Mouse (Mus musculus): ENCODE results near the gene Padi2. TPM values are rescaled to one million over a fixed set of nuclear protein-coding genes. Genes with fewer than 3 reads are reported as not detected.

Gene Padi2
- total and polyA plus RNA-seq, 2 experiments from 2014 or later: 3.3 to 7.1 TPM

DNA sequence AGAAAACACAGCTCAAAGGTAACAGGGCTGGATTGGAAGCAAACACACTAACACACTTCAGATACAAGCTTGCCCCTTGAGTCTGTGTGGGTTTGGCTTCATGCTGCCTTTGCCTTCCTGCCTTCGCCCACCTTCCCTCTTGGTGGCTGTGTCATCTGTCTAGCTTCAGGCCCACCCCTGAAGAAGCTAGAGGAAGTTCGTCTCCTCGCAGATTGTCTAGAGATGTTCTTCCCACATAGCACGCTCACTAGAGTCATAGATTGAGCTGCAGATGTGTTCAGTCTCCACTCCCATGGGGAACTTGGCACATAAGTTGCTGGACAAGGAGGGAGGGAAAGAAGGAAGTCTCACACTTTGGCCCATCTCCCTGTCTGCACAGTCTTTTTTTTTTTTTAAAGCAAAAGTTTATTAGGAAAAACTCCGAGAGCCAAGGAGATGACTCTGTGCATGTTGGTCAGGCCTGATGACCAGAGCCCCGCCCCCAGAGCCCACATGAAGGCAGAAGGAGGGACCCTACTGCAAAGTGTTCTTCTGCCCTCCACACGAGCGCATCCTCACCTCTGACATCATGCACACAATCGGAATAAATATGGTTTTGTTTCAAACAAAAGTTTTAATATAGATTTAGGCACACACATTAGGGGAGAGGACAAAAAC is 57.9 kb downstream of the Padi2 start:
- H3K9me3 ChIP-seq (ENCODE audit: low read length): no peaks in the 10 kb centered on the region
- H3K27ac ChIP-seq (ENCODE audit: low read depth, low read length): 0 out of 2 replicates have a peak overlapping the region, but pooled peaks have one; percentile 44
- H3K27me3 ChIP-seq (ENCODE audit: insufficient read depth, low read length): no peaks in the 10 kb centered on the region
- WGBS: 78% methylated on average over 9 of the region's 9 CpGs
- H3K9ac ChIP-seq (replicated peaks; ENCODE audit: low read length, poor library complexity, severe bottlenecking): no peak overlapping the region
- no peak overlapping the region for H3K4me3 ChIP-seq (ENCODE audit: low read depth, low read length)
- H3K36me3 ChIP-seq (ENCODE audit: insufficient read depth, low read length): peaks cover 16% of the 10 kb centered on the region
- ATAC-seq (ENCODE audit: low FRiP score) (no peak), DNase-seq (ENCODE audit: low spot score) (no peak)
- H3K4me2 ChIP-seq (ENCODE audit: low read depth, low read length, poor library complexity, severe bottlenecking): no peak overlapping the region
- H3K4me1 ChIP-seq (ENCODE audit: insufficient read depth, low read length): peaks cover 14% of the 10 kb centered on the region; the same call in 1 of the 2 replicates
- TF ChIP-seq CTCF (IDR thresholded peaks at IDR 0.05): no peak

DNA sequence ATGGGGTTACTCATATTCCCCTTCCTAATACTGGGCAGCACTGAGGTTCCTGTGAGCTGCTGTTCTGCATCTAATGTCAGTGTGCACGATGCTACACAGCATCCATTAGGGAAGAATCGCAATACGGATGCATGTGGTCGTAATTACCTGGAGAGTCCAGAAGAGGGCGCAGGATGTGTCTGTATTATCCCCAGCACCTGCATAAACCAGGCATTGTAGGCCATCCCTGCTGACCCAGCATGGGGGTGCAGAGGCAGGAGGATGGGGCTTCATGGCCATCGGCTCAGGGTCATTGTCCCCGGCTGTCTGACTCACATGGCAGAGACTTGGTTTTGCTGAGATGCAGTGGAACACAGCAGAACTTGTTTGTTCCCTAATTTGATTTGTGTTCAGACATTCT is 58.5 kb downstream of the Padi2 start:
- no peaks in the 10 kb centered on the region for H3K9me3 ChIP-seq (ENCODE audit: low read length)
- peak; percentile 93 for TF ChIP-seq CTCF (IDR thresholded peaks at IDR 0.05)
- no peak overlapping the region for H3K9ac ChIP-seq (replicated peaks; ENCODE audit: low read length, poor library complexity, severe bottlenecking)
- H3K4me1 ChIP-seq (ENCODE audit: insufficient read depth, low read length): peaks cover 14% of the 10 kb centered on the region; the same call in 1 of the 2 replicates
- H3K4me2 ChIP-seq (ENCODE audit: low read depth, low read length, poor library complexity, severe bottlenecking): no peak overlapping the region
- DNase-seq (ENCODE audit: low spot score) (peak; percentile 89), ATAC-seq (ENCODE audit: low FRiP score) (no peak)
- no peak overlapping the region for H3K4me3 ChIP-seq (ENCODE audit: low read depth, low read length)
- H3K27me3 ChIP-seq (ENCODE audit: insufficient read depth, low read length): no peaks in the 10 kb centered on the region
- WGBS: 4% methylated on average over 7 of the region's 7 CpGs
- H3K36me3 ChIP-seq (ENCODE audit: insufficient read depth, low read length): peaks cover 19% of the 10 kb centered on the region
- H3K27ac ChIP-seq (ENCODE audit: low read depth, low read length): 0 out of 2 replicates have a peak overlapping the region, but pooled peaks have one; percentile 44

- no peak overlapping the region for H3K4me2 ChIP-seq (ENCODE audit: low read depth, low read length, poor library complexity, severe bottlenecking)
- ATAC-seq (ENCODE audit: low FRiP score): no peak
- TF ChIP-seq CTCF (IDR thresholded peaks at IDR 0.05): no peak
Observed at GRCm38 (mm10) chr4:140967386-140968159, 61.4 kb downstream of the Padi2 start.

DNA sequence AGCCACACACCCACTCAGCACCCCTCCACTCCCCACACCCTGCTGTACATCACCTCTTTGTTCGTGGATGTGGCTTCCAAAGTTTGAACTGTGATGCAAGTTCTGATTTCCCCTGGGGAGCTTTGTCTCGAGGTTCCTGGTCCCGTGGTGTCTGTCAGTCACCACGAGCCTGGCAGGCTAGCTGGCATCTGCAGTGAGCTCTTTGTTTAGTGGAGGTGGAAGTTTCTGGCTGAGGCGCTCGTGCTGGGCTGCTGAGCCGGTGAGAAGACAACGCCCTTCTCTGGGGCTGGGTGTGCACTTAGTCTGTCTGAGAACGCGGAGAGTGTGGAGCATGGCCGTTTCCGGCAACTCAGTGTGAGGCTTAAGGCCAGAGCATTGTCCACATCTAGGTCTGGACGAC is 65.5 kb downstream of the Padi2 start:
- no peak overlapping the region for H3K9ac ChIP-seq (replicated peaks; ENCODE audit: low read length, poor library complexity, severe bottlenecking)
- no peaks in the 10 kb centered on the region for H3K27me3 ChIP-seq (ENCODE audit: insufficient read depth, low read length)
- 85% methylated on average over 13 of the region's 13 CpGs for WGBS
- peaks cover 71% of the 10 kb centered on the region for H3K36me3 ChIP-seq (ENCODE audit: insufficient read depth, low read length)
- no peaks in the 10 kb centered on the region for H3K9me3 ChIP-seq (ENCODE audit: low read length)
- TF ChIP-seq CTCF (IDR thresholded peaks at IDR 0.05): no peak
- no peaks in the 10 kb centered on the region for H3K4me1 ChIP-seq (ENCODE audit: insufficient read depth, low read length)
- no peak overlapping the region for H3K27ac ChIP-seq (ENCODE audit: low read depth, low read length)
- no peak overlapping the region for H3K4me2 ChIP-seq (ENCODE audit: low read depth, low read length, poor library complexity, severe bottlenecking)
- ATAC-seq (ENCODE audit: low FRiP score) (no peak), DNase-seq (ENCODE audit: low spot score) (no peak)
- H3K4me3 ChIP-seq (ENCODE audit: low read depth, low read length): no peak overlapping the region

More at GRCm38 (mm10) chr4:140967386-140968159, 61.4 kb downstream of the Padi2 start:
- no peaks in the 10 kb centered on the region for H3K27me3 ChIP-seq (ENCODE audit: insufficient read depth, low read length)
- peaks cover 8% of the 10 kb centered on the region; the same call in 1 of the 2 replicates for H3K4me1 ChIP-seq (ENCODE audit: insufficient read depth, low read length)
- no peaks in the 10 kb centered on the region for H3K9me3 ChIP-seq (ENCODE audit: low read length)
- H3K27ac ChIP-seq (ENCODE audit: low read depth, low read length): no peak overlapping the region
- no peak overlapping the region for H3K4me3 ChIP-seq (ENCODE audit: low read depth, low read length)
- no peak for DNase-seq (ENCODE audit: low spot score)
- H3K9ac ChIP-seq (replicated peaks; ENCODE audit: low read length, poor library complexity, severe bottlenecking): no peak overlapping the region
- 89% methylated on average over 11 of the region's 11 CpGs for WGBS
- H3K36me3 ChIP-seq (ENCODE audit: insufficient read depth, low read length): peaks cover 43% of the 10 kb centered on the region

GRCm38 (mm10) chr4:140974408-140974807 is 68.3 kb downstream of the Padi2 start:
- H3K36me3 ChIP-seq (ENCODE audit: insufficient read depth, low read length): peaks cover 78% of the 10 kb centered on the region
- no peak for ATAC-seq (ENCODE audit: low FRiP score)
- TF ChIP-seq CTCF (IDR thresholded peaks at IDR 0.05): no peak

DNA sequence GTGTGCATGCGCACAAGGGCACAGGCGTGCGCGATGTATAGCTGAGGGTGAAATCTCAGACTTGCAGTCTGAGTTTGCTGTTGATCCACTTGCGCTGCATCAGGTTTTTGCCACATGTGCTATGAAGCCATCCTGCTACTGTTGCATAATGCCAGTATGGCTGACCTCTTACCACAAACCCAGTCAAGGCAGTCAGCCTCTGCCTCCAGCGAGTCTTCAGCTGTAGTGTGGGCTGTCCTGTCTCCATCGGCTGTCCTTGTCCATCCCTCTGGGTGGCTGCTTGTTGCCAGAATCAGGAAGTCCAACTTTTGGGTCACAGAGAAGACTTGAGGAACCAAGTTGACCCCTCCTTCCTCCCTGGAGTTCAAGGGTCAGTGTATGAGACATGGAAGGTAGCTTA is 69.2 kb downstream of the Padi2 start:
- Histone ChIP-seq H3K27ac (ENCODE audit: low read depth, low read length) (no peak overlapping the region), H3K9me3 (ENCODE audit: low read length) (no peaks in the 10 kb centered on the region), H3K4me1 (ENCODE audit: insufficient read depth, low read length) (no peaks in the 10 kb centered on the region), H3K27me3 (ENCODE audit: insufficient read depth, low read length) (no peaks in the 10 kb centered on the region), H3K4me3 (ENCODE audit: low read depth, low read length) (no peak overlapping the region), H3K9ac (replicated peaks; ENCODE audit: low read length, poor library complexity, severe bottlenecking) (no peak overlapping the region), H3K36me3 (ENCODE audit: insufficient read depth, low read length) (peaks cover 76% of the 10 kb centered on the region), H3K4me2 (ENCODE audit: low read depth, low read length, poor library complexity, severe bottlenecking) (no peak overlapping the region)
- TF ChIP-seq CTCF (IDR thresholded peaks at IDR 0.05): no peak
- DNase-seq (ENCODE audit: low spot score): no peak
- 99% methylated on average over 7 of the region's 7 CpGs for WGBS
- no peak for ATAC-seq (ENCODE audit: low FRiP score)

More at GRCm38 (mm10) chr4:140974408-140974807, 68.3 kb downstream of the Padi2 start:
- DNase-seq (ENCODE audit: low spot score): no peak
- H3K27ac ChIP-seq (ENCODE audit: low read depth, low read length): no peak overlapping the region
- no peaks in the 10 kb centered on the region for H3K27me3 ChIP-seq (ENCODE audit: insufficient read depth, low read length)
- H3K9ac ChIP-seq (replicated peaks; ENCODE audit: low read length, poor library complexity, severe bottlenecking): no peak overlapping the region
- H3K4me1 ChIP-seq (ENCODE audit: insufficient read depth, low read length): no peaks in the 10 kb centered on the region
- H3K9me3 ChIP-seq (ENCODE audit: low read length): no peaks in the 10 kb centered on the region
- H3K4me2 ChIP-seq (ENCODE audit: low read depth, low read length, poor library complexity, severe bottlenecking): no peak overlapping the region
- H3K4me3 ChIP-seq (ENCODE audit: low read depth, low read length): no peak overlapping the region
- 96% methylated on average over 6 of the region's 6 CpGs for WGBS

Measured in midbrain, postnatal 0 days (tissue).